Mouse (Mus musculus): ENCODE data around the gene Bcas3.
"Not testable (repeated sequence)": the region's sequence is repeated elsewhere in the genome, so short reads cannot be mapped to it uniquely, and the experiment has no call there.

Bcas3 gene

DNA sequence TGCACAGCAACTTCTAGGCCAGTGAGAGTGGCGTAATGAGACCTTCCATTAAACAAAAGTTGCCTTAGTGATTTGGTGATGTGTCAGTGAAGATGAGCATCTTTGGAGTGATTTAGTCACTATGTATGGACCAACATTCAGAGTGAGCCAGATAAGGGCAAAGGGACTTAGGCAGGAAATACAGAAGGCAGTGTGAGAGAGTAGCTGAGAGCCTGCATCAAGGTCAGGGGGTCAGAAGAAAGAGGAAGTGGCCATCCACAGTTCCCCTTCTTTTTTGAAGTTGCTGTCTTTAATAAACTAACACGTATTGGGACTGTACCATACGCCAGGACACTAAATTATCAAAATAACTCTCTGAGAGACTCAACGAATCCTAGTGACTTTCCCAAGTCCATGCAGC lies 344.5 kb downstream of the Bcas3 start:
- ATAC-seq (ENCODE audit: insufficient number of reproducible peaks, low FRiP score, low TSS enrichment): no peak

DNA sequence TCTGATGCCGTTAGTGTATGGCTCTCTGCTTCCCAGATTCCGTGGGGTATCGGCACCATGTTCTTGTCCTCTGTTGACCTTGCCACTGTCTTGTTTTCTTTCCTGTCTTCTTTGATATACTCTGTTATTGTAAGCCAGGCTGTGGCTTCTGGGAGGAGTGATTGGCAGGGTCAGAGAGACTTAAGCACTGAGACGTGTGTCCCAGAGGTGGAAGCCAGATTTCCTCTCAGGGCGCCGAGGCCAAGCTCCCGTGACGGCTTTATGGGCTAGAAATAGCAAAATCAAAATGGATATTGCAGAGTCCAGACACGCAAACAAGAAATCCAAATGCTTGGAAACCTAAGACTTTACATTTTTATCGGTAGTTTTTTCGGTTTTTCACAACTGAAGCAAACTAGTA lies 345.3 kb downstream of the Bcas3 start:
- ATAC-seq (ENCODE audit: insufficient number of reproducible peaks, low FRiP score, low TSS enrichment): no peak

DNA sequence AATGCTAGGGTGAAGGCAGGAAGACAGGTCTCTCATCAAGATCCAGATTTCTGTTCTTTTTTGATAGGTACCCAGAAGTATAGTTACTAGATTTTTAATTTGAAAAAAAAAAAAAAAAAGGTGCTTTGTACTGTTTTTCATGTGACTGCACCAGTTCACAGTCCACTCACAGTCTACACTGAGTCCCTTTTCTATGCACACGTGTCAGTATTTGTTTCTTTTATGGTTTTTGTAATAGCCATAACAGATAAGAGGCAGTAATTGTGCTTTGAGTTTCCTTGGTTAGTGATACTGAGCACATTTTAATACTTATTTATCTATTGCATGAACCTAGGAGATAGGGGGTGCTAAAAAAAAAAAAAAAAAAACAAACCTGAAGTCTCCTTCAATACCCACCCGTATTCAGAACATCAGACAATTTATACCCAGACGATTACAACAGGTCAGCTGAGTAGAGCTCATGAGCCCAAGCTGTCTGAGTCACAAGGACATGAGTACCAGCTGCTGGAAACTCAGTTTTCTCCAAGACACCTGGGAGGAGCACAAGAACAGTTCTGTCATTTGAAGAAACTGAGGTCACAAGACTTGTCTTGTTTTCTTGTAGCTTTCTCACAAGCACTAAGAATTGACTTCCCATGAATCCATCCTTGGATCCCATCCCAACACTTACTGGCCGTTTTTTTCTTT lies 351.2 kb downstream of the Bcas3 start:
- ATAC-seq (ENCODE audit: insufficient number of reproducible peaks, low FRiP score, low TSS enrichment): no peak

DNA sequence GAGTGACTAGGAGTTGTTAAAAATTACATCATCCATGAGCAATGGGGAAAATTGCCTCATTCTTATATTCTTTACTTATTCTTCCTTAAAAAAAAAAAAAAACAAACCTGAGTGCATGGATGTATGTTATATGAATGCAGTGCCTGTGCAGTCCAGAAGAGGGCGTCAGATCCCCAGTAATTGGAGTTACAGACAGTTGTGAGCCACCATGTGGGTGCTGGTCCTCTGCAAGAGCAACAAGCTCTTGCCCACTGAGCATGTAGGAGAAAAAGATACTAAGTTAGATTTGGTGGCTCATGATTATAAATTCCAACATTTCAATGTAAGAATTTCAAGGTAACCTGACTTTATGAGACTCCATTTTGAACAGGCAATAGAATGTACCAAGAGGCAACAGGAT lies 353.7 kb downstream of the Bcas3 start:
- ATAC-seq (ENCODE audit: insufficient number of reproducible peaks, low FRiP score, low TSS enrichment): no peak

DNA sequence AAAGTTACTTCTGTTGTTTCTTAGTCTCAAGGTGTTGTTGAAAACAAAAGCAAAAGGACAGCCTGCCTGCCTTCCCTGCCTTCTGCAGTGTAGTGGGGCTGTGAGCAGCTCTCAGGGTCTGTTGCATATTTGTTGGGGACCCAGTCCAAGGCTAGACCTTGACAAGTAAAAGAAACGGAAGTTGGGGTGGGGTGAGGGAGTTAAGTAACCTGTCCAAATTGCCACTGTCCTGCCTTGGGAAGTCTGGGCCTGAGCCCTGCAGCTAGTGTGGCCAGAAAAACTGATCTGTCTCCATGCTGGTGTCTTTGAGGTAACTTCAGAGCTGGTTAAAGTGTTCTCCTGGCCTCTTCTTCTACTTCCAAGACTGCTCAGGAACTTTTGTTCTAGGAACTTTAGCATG lies 354.5 kb downstream of the Bcas3 start:
- ATAC-seq (ENCODE audit: insufficient number of reproducible peaks, low FRiP score, low TSS enrichment): no peak

DNA sequence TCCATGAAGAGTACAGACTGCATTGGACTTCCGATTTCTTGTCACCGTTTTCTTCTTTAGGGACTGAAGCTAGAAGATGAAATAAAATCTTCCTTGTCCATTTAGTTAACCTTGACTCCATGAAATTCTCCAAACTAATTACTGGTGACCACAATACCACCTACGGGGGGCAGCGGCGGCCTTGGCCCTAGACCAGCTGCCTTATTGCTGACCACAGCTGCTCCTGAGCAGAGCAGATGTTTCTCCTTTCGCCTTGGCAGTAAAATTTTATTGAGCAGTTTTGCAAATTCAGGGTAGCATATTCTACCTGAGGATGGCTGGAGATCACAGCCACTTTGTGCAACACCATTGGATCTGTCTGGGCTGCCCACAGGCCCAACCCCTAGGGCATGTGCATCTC lies 356.2 kb downstream of the Bcas3 start:
- no peak for ATAC-seq (ENCODE audit: insufficient number of reproducible peaks, low FRiP score, low TSS enrichment)

DNA sequence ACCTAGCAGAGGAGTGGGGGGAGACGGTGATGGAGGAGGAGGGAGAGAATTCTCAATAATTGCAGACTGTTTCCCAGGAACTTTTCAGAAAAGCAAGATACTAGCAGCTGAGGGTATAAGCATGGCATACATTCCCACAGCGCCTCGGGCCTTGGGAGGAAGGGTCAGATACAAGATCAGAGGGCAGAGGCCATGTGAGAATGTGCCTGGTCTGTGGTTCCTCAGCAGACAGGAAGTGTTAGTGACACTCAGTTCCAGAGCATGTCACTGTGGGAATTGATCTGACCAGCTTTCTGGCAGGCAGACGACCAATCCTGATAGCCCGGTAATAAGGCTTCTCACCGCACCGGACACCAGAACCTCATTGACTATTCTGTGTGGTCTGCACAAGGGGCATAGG lies 357.2 kb downstream of the Bcas3 start:
- ATAC-seq (ENCODE audit: insufficient number of reproducible peaks, low FRiP score, low TSS enrichment): no peak

DNA sequence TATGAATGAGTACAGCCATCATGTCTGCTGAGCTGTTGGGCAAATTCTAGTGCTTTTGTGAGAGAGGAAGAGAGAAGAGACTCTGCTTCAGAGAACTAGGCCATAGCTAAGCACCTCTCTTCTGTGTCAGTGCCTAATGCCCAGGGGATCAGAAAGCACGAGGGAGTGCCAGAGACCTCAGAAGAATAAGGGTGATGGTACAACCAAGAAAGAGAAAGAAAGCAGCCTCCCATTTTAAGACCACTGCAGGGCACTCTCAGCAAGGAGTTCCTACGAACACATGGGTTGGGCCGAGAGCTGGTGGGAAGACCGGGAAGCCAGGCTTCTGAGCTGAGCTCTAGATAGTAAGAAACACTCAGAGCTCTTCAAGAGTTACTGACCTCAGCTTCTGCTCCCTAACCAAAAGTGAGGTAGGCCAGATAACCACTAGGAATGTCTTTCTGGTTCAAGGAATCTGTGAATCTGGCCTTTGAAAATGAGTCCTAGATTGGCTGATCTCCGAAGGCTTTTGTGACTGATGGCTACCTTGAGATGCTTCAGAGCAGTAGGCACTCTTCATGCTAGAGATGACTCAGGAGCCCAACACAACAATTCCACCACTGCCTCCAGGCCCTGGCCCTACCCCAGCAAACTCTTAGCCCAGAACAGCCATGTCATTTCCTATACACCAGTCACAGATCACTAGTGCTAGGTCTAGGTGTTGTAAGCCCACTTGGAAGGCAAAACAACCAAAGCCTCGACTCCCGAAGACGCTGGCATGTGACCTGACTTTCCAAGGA lies 359.2 kb downstream of the Bcas3 start:
- no peak for ATAC-seq (ENCODE audit: insufficient number of reproducible peaks, low FRiP score, low TSS enrichment)

DNA sequence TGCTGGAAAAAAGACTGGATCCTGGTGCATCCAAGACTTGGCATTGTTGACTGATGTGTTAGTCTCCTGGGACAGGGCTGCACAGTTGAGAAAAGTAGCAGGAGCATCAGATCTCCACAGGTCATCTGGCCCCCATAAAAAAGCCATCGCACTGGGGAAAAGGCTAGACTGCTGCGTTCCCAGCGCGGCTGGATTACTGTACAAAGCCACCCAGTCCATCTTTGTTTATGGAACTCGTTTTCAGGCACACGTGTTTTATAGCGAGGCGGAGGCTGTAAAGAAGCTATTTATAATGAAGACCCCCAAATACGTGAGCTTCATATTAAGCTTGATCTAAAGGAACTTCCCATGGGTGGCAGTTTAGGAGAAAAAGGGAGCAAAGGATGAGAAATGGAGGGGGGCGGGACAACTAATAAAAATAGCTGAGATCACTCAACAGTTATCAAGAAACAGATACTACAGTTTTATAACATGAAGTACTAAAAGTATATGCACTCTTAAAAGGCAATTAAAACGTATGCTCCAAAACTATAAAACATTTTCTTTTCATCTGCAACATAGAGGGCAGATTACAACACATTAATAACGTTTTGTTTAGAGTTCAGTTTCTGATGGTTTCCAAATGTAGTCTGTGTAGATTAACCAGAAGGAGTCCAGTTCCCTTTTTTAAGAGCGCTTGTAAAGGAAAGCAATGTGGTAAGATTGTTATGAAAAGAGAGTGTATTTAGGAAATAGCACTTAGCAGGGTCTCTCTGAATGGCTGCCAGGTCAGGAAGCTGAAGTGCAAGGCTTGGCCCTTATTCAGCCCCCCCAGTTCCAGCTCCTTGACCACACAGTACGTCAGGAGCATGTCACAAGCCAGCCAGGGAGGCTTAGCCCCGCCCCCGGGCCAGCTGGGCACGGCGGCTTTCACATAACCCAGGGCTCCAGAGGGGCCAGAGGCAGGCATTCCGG lies 360.2 kb downstream of the Bcas3 start:
- no peak for ATAC-seq (ENCODE audit: insufficient number of reproducible peaks, low FRiP score, low TSS enrichment)

DNA sequence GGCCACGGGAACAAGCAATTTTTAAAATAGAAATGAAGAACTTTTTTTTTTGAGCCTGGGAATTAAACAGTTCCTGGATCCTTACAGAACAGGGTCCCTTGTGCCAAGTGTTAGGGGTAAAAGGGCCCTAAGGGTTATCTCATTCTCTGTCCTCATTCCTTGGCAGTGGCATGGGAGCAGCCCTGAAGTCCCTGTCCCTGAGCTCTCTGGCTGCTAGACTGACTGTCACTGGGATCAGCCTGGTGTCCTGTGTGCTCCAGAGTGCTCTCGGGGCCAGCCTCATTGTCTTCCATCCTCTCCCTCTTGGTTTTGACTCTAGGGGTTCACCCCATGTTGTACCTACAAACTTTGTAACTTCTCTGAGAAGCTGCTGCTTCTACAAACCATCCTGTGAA lies 360.8 kb downstream of the Bcas3 start:
- ATAC-seq (ENCODE audit: insufficient number of reproducible peaks, low FRiP score, low TSS enrichment): no peak

DNA sequence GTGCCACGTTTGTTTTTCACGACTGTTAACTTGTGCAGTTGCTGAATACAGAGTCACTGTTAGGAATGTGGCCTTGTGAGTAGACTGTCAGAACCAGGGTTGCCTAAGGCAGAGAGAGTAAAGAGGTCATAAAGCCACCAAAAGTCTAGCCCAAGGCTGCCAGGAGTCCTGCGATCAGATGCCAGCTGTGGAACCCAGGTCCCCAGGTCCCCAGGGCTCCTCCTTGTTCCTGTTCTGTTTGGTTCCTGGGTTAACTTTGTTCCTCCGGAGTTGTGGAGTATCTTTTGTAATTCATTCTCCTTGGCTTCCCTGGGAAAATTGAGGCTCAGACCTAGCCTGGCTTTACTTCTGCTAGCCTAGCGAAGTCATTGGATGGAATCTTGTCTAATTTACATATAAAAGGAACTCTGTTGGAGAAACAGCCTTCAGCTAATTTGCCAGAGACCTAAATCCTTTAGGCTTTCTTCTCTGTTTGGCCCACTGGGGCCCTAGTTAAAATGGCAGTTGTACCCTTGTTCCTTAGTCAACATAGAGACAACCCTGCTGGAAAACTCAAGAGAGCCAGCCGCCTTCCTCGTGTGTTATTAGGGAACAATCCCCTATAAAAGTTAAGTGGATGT lies 361.5 kb downstream of the Bcas3 start:
- no peak for ATAC-seq (ENCODE audit: insufficient number of reproducible peaks, low FRiP score, low TSS enrichment)

DNA sequence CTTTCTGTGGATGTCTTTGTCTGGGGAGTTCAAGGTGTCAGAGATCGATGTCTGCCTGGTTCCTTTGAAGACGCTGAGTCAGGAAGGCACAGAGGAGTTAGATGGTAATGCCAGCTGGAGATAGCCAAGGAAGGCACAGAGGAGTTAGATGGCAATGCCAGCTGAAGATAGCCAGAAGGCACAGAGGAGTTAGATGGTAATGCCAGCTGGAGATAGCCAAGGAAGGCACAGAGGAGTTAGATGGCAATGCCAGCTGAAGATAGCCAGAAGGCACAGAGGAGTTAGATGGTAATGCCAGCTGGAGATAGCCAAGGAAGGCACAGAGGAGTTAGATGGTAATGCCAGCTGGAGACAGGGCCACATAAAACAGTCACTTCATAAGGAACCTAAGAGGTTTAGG lies 363.8 kb downstream of the Bcas3 start:
- not testable (repeated sequence) for ATAC-seq (ENCODE audit: insufficient number of reproducible peaks, low FRiP score, low TSS enrichment)

DNA sequence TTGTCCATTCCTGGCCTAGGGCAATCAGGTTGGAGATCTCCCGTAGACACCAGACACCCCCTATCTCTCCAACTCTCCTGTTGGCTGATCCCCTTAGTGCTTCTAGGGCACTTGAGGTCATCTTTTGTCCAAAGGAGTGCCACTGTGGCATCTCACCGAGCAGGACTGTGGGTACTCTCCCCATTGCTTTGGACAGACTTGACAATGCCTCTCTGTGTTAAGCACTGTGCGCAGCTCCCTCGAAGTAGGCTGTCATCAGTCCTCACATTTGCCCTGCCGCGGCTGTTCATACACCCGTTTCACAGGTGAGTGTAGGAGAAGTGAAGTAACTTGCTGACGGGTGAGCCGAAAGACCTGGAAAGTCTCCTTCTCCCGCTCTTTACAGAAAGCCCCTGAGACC lies 366.1 kb downstream of the Bcas3 start:
- ATAC-seq (ENCODE audit: insufficient number of reproducible peaks, low FRiP score, low TSS enrichment): no peak

DNA sequence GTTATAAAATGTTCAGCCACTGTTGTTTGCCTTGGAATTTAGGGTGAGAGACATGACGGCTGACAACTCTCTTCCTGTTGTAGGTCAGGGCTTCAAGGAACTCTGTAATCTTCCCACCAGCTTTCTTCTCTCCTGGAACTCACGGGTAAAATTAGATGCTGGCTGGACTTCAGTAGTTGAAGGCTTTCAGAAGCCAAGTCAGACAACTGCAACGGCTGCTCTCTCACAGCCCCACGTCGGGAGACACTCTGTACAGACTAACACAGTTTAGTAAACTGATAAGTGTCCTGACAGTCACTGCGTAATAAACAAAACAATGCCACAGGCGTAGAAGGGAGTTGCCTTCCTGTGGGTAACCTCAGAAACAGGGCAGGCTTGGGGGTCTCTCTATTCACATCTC lies 366.8 kb downstream of the Bcas3 start:
- ATAC-seq (ENCODE audit: insufficient number of reproducible peaks, low FRiP score, low TSS enrichment): no peak

DNA sequence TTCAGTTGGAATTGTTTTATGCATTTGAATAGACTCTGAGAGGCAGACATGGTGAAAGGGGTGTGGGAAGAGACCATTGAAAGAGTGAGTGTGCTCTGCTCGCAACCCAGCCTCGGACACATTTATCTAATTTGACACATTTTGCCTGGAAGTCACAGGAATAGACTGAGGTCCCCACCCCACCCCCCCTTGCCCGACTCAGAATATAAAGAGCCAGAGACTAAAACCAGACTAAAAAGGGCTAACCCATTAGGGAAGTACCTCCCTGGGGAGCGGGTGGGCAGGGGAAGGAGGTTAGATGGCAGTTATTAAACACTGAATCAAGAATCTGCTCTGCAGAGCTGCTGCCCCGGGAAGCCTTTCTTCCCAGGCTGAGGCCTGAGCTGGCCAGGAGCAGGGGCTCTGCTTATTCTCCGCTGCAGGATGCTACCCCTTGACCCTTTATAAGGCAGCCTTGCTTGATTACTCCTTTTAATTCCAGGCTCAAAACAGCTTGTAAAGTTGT lies 367.4 kb downstream of the Bcas3 start:
- no peak for ATAC-seq (ENCODE audit: insufficient number of reproducible peaks, low FRiP score, low TSS enrichment)

DNA sequence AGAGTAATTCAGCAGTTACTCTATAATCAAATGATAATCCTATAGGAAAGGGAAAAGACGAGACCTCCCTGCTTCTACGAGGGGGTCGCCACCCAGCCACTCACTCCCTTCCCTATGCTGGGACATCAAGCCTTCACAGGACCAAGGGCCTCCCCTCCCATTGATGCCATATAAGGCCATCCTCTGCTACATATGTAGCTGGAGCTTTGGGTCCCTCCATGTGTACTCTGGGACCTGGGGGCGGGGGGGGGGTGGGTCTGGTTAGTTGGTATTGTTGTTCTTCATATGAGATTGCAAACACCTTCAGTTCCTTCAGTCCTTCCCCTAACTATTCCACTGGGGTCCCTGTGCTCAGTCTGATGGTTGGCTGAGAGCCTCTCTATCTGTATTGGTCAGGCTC lies 369.0 kb downstream of the Bcas3 start:
- ATAC-seq (ENCODE audit: insufficient number of reproducible peaks, low FRiP score, low TSS enrichment): no peak

DNA sequence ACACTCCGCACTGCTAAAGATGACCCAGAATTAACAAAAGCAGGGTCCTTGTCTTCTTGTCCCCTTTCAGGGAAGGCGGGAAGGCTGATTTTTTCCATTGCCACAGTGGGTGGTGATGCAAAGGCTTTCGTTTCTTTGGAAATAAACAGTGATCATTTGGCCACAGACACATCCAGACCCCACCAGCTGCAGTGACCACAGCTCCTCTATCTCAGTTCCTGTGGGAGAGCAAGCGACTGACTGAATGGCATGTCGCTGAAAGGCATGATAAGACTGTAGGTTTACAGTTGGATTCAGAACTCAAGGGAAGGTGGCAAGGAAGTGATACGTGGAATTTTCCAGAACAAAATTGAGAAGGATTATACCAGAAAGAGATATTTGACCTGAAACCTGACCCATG lies 371.2 kb downstream of the Bcas3 start:
- no peak for ATAC-seq (ENCODE audit: insufficient number of reproducible peaks, low FRiP score, low TSS enrichment)

DNA sequence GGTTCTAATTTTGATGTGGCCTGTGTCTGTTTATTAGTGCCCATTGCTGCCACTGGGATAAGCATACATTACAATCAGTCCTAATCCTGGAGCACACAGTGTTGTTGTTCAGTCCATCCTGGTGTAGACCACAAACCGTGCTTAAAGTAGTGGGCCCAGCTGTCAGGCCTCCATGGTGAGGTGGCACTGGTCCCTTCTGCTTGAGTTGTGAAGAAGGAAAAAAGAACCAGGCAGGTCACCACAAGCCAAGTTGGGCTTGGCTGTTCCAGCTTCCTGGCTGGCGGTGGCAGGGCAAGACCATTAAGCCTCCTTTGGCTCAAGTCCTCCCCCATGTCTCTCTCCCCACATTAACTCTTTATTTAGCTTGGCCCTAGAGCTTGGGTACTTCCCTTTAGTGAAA lies 376.8 kb downstream of the Bcas3 start:
- no peak for ATAC-seq (ENCODE audit: insufficient number of reproducible peaks, low FRiP score, low TSS enrichment)

DNA sequence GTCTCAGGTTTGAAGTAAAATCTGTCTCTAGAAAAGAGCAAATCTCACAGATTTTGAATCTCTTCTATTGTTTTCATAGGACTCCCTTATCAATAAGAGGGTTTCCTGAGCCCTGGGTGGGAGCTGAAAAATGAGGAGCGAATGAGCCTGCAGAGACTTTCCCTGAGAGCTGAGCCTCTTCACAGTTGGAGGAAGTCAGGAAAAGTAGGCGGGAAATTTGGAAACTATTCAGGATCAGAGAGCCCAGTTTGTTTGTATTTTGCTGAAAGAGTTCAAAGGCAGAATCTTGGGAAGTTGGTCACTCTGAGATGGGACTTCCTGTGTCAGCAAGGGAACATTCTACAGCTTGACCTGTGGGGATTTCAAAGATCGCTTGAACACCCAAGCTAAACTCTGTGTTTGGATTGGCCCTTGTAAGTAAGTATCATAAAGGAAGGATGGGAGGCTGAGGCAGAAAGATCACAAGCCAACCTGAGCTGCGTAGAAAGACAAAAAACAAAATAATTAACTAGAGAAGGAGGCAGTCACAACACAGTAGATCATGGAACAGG lies 379.6 kb downstream of the Bcas3 start:
- ATAC-seq (ENCODE audit: insufficient number of reproducible peaks, low FRiP score, low TSS enrichment): no peak

DNA sequence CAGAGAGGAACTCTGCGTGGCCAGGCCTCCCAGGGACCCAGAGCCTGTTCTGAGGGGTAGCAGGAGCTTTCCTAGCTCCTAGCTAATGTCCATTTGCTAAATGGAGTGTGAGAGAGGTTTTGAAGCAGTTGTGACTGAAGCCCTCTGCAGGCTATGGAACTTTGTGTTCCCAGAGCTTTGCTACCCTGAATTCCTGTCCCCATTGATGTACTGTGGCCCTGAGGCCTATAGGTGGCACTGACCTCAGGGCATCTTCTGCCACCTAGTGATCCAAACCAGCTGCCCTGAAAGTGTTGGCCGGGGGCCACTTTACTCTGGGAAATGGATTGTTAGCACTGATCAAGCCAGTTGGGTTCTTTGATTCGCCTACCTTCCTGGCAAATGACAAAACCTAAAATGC lies 380.6 kb downstream of the Bcas3 start:
- no peak for ATAC-seq (ENCODE audit: insufficient number of reproducible peaks, low FRiP score, low TSS enrichment)

All from cerebellum, adult (tissue).